Mouse (Mus musculus) kidney, postnatal 4 days (tissue): ENCODE measurements around the gene Prss33.
"Not testable (repeated sequence)": the region's sequence is repeated elsewhere in the genome, so short reads cannot be mapped to it uniquely, and the experiment has no call there.

Source experiments
- DNase-seq, 2 experiments: peaks; one replicate each; pipeline ENCODE4 v3.0.0; 2021; ENCODE audit warnings: mixed read lengths in 2 of 2

The Prss33 gene

GRCm38 (mm10) chr17:23836006-23836575 lies at the start of gene Prss33:
Prss33 (minus strand) TSS chr17:23836056.
- no peak for DNase-seq

DNA sequence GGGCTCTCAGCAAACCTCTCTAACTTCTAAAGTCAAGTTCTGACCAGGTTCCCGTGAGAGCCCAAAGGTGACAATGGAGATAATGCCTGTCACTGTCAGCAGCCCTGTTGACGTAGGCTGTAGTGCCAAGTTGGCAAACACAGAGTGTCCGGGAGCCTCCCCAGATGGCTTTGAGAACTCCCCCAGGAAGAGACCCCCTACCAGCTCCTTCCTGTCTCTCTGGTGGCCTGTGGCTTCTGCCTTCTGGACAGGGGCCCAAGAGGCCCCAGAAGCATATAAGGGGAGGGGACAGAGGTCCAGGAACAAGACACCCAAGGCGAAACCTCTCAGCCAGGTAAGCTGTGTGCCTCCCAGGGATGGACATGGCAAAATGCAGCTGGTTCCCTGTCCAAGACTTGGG lies 44.7 kb upstream of the Prss33 start, which contains the start of the genes Dcpp1 and Dcpp2:
Gene Dcpp1 (plus strand): TSS at position 301 of the 400 bp plus-strand sequence.
Gene Dcpp2 (plus strand): TSS at position 305 of the 400 bp plus-strand sequence.
- not testable (repeated sequence) for DNase-seq

GRCm38 (mm10) chr17:23877166-23877565 lies 41.3 kb upstream of the Prss33 start:
- no peak for DNase-seq

GRCm38 (mm10) chr17:23876741-23877140 lies 40.9 kb upstream of the Prss33 start:
- DNase-seq: no peak

DNA sequence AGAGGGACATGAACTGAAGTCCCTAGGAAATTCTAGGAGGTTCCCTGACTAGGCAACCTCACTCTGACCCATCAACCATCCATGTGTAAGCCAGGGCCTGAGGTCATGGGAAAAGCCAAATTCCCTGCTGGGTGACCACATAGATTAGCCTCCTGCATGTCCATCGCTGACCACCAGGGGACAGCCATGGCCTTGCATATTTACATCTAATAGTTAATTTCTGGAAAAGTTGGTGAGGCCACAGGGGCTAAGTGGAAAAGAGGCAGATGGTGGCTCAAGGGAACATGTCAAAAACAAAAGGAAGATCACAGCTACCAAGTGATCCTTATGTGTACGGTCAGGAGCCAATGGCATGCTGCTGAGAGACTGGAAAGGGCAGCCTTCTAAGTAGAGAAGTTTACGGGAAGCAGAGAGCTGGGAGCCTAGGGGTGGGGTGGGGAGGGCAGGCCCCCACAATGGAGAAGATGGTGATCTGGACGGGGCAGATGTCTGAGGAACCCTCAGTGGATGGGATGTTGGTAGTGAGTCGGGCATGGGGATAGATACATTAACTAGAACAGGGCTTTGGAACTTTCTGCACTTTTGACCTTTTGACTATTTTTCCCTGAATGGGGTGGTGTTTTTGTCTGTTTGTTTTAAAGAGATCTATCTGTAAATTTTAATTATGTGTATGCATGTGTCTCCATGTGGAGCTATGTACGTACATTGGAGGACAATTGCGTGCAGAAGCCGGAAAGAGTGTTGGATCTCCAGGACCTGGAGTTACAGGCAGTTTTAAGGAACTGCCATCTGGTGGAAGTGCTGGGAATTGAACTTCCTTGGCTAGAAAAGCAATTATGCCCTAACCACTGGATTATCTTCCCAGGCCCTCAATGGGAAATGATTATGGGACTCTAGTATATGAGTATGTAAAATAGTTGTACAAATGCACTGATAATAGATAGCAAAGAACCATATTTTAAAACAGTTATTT lies 38.3 kb upstream of the Prss33 start:
- DNase-seq: peak; percentile 81 to 86

GRCm38 (mm10) chr17:23868513-23868912 lies 32.7 kb upstream of the Prss33 start:
- no peak for DNase-seq

DNA sequence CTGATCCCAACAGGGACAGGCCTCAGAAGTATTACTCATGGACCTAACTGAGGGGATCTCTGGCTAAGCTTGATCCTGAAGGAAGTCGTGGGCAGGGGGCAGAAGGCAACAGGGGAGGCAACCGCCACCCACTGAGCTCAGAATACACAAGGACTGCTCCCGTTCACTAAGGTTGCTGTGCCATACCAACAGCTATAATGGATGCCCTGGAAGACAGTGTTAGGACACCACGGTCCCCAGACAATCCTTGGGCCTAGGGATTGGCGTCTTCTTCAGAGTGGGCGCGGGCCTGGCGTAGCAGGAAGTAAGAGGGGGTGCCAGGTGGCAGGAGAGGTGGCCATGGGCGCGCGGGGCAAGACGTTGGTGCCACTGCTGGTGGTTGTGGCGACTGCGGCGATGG lies 31.9 kb upstream of the Prss33 start, which contains the start of gene Prss21:
Gene Prss21 (plus strand): TSS at position 301 of the 400 bp plus-strand sequence.
- DNase-seq: no peak

DNA sequence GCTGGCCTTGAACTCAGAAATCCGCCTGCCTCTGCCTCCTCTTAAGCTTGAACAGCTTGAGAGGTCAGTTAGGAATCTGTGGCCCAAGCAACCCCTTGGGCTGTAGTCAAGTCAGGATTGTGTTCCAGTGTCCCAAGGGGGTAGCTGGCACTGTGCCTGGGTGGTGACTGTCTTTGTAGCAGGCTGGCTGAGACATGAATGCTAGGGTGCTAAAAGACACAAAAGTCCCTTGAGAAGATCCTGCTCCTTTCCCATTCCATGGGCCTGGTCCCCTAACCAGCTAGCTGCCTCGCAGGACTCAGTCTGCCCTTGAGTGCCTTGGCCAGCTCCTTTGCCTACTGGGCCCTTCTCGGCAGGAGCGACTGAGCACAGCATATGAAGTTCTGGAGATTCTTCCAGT lies 27.1 kb upstream of the Prss33 start:
- peak in 1 of 2 experiments; percentile 16 for DNase-seq

GRCm38 (mm10) chr17:23857913-23858312 lies 22.1 kb upstream of the Prss33 start:
- no peak for DNase-seq

GRCm38 (mm10) chr17:23857193-23857592 lies 21.3 kb upstream of the Prss33 start:
- peak in 1 of 2 experiments; percentile 32 for DNase-seq

DNA sequence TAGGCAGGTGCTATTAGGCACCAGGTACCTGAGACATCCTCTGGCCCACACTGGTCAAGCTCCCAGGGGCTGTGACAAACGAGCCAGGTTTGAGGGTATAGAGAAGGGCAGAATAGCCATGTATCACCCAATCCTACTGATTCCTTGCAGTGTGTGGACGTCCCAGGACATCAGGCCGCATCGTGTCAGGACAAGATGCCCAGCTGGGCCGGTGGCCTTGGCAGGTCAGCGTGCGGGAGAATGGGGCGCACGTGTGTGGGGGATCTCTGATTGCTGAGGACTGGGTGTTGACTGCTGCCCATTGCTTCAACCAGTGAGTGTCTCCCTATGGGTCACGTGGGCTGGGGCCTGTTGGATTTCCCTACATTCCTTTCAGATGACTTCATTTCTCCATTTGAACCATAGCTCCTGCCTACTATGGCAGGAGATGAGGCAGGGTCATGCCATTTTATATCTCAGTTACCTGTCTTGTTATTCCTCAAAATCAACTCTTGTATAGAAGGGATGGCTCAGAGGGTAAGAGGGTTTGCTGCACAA lies 18.4 kb upstream of the Prss33 start:
- no peak for DNase-seq

DNA sequence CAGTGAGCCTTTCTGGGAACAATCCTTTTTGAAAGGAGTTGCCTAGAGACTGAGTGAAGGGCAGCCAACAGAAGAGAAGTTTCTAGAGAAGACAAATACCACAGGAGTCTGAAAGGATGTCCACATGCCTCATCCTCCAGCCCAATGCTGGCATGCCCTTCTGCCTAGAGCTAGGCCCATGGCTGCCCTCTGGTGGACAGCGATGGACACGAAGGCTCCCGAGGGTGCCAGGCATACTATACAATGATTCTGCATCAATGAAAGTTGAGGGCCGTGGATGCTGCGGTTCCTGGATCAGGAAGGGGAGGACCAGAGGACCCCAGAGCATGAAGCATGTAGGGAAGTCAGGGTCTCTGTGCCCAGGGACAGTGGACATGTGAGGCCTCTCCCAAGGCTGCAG lies 17.4 kb upstream of the Prss33 start:
- DNase-seq: peak; percentile 83 to 85

GRCm38 (mm10) chr17:23850853-23851749 lies 15.2 kb upstream of the Prss33 start:
- peak; percentile 86 to 87 for DNase-seq

GRCm38 (mm10) chr17:23850028-23850427 lies 14.2 kb upstream of the Prss33 start:
- DNase-seq: no peak

DNA sequence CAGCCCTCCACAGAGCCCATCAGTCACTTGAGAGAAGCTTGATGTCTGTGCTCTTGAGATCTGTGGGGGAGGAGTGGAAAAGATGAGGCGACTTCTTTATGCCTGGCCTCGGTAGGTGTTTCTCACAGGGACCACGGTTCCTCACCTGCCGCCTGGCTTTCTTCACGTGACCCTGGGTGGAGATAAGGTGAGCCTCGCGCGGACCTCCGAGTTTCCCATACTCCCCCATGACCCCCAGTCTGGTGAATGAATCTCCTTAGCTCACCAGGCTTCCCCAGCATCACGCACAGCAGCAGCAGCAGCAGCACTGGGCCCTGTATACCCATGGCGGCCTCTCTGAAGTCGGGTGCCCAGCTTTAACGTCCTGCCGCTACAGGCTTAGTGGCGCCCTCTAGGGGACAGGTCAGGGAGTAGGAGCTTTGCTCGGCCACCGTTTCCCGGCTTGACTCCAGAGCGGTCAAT lies 8.0 kb upstream of the Prss33 start, which contains the start of the genes Prss32 and Prss41:
Gene Prss32 (plus strand): TSS at position 44 of the 462 bp plus-strand sequence.
Gene Prss41 (minus strand): TSS at position 361 of the 462 bp plus-strand sequence.
- DNase-seq: peak; percentile 75 to 80

DNA sequence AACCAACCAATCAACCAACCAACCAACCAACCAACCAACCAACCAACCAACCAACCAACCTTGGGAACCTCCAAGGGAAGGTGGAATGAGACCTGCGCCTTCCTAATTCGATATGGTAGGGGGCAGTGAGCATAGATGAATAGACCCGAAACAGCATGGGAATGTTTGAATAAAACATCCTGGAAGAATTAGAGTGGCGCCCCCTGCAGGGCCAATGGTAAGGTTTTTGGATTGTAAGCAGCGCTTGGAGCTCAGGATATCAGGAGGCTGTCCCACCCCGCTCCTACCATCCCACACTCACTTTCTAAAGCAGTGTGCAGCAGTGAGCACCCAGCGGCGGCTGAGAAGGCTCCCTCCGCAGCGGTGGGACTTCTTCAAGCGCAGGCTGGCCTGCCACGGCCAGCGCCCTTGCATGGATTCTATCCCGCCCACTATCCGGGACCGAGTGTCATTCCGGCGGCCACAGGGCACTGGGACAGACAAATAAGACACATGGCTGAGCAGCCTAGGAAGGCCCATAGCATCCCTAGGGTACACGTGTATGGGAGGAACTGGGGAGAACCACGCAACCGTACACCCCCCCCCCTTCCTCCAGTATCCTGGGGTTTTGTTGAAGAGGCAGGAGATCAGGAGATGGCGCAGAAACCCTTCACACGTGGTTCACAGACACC lies 7.4 kb upstream of the Prss33 start:
- DNase-seq: peak in 1 of 2 experiments; percentile 47

- DNase-seq: peak; percentile 79 to 81
Observed at GRCm38 (mm10) chr17:23841145-23841544, 5.3 kb upstream of the Prss33 start.

DNA sequence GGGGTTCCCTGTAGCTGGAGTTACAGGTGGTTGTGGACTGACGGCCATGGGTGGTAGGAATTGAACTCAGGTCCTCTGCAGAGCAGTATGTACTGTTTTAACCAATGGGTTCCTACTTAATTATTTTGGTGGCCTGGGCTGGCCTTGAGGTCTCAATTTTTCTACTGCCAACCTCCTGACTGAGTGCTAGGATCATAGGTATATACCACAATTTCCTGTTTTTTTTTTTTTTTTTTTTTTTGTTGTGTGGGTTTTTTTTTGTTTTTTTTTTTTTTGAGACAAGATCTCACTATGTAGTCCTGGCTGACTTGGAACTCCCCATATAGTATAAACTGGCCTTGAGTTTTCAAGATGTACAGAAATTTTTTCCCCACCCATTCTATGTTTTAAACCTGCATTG lies 4.7 kb downstream of the Prss33 start:
- no peak for DNase-seq

DNA sequence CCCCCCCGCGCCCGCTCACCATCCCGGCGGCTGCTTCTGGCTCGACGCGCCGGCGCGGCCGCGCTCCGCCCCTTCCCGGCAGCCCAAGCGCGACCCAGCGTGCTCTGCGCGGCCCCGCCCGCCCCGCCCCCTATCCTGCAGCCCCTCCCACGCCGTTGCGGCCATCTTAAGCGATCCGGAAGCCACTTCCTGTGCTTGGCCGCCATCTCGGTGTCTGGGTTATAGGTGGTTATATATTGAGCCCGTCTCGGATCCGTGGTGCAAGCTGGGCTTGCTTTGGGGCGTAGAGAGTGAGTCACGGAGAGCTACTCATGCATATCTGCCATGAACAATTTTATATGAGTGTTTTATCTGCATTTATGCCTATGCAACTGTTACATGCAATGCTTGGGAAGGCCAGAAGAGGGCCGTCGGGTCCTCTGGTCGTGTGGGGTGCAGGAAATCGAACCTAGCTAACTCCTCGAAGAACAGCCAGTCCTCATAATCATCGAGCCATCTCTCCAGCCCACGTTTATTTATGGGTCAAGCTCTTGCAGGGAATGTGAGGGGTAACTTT lies 6.7 kb downstream of the Prss33 start, which contains the start of gene Elob:
Gene Elob (minus strand): TSS at position 73 of the 556 bp plus-strand sequence.
- DNase-seq: peak; percentile 88 to 93

- peak; percentile 69 to 82 for DNase-seq
Observed at GRCm38 (mm10) chr17:23828271-23829001, 7.4 kb downstream of the Prss33 start.
